Mouse (Mus musculus): ENCODE measurements around the gene Fermt3.
"Not testable (repeated sequence)": the region's sequence is repeated elsewhere in the genome, so short reads cannot be mapped to it uniquely, and the experiment has no call there.

Gene Fermt3

GRCm38 (mm10) chr19:7019191-7019590 is at the start of gene Fermt3:
Gene Fermt3, minus strand, starts transcription at chr19:7019469.
- peak; percentile 81 for DNase-seq (ENCODE audit: low spot score)

- peak; percentile 73 for DNase-seq (ENCODE audit: low spot score)
These were observed 48.9 kb upstream of the Fermt3 start for GRCm38 (mm10) chr19:7068136-7068535.

- DNase-seq (ENCODE audit: low spot score) = no peak
These were observed 48.2 kb upstream of the Fermt3 start for GRCm38 (mm10) chr19:7067344-7068050.

GRCm38 (mm10) chr19:7066828-7067342 is 47.6 kb upstream of the Fermt3 start:
- DNase-seq (ENCODE audit: low spot score) = no peak

GRCm38 (mm10) chr19:7066034-7066827 is 47.0 kb upstream of the Fermt3 start:
- DNase-seq (ENCODE audit: low spot score) = no peak

GRCm38 (mm10) chr19:7064571-7064970 is 45.3 kb upstream of the Fermt3 start:
- DNase-seq (ENCODE audit: low spot score) = peak; percentile 76

GRCm38 (mm10) chr19:7062916-7063315 is 43.6 kb upstream of the Fermt3 start:
- DNase-seq (ENCODE audit: low spot score) = no peak

GRCm38 (mm10) chr19:7062110-7062509 is 42.8 kb upstream of the Fermt3 start:
- no peak for DNase-seq (ENCODE audit: low spot score)

- DNase-seq (ENCODE audit: low spot score) = no peak
These were observed 39.3 kb upstream of the Fermt3 start for GRCm38 (mm10) chr19:7058541-7058940.

- DNase-seq (ENCODE audit: low spot score) = peak; percentile 92
These were observed 38.5 kb upstream of the Fermt3 start for GRCm38 (mm10) chr19:7057722-7058207.

GRCm38 (mm10) chr19:7057126-7057721 is 38.0 kb upstream of the Fermt3 start:
- no peak for DNase-seq (ENCODE audit: low spot score)

- peak; percentile 83 for DNase-seq (ENCODE audit: low spot score)
These were observed 37.2 kb upstream of the Fermt3 start, which contains the start of gene Macrod1 for GRCm38 (mm10) chr19:7056248-7057087. Gene Macrod1, plus strand, starts transcription at chr19:7056810.

GRCm38 (mm10) chr19:7055173-7055572 is 35.9 kb upstream of the Fermt3 start:
- DNase-seq (ENCODE audit: low spot score) = no peak

- no peak for DNase-seq (ENCODE audit: low spot score)
These were observed 35.5 kb upstream of the Fermt3 start for GRCm38 (mm10) chr19:7054772-7055171.

GRCm38 (mm10) chr19:7053382-7053781 is 34.1 kb upstream of the Fermt3 start:
- DNase-seq (ENCODE audit: low spot score) = not testable (repeated sequence)

- DNase-seq (ENCODE audit: low spot score) = no peak
These were observed 25.4 kb upstream of the Fermt3 start for GRCm38 (mm10) chr19:7044706-7045105.

- no peak for DNase-seq (ENCODE audit: low spot score)
These were observed 25.0 kb upstream of the Fermt3 start for GRCm38 (mm10) chr19:7044279-7044678.

GRCm38 (mm10) chr19:7041171-7041570 is 21.9 kb upstream of the Fermt3 start:
- no peak for DNase-seq (ENCODE audit: low spot score)

- no peak for DNase-seq (ENCODE audit: low spot score)
These were observed 21.4 kb upstream of the Fermt3 start for GRCm38 (mm10) chr19:7040637-7041130.

- DNase-seq (ENCODE audit: low spot score) = peak; percentile 100
These were observed 20.8 kb upstream of the Fermt3 start, which contains the start of gene Stip1 for GRCm38 (mm10) chr19:7039841-7040636. Gene Stip1, minus strand, starts transcription at chr19:7039967.

All from lung, postnatal 25 days (tissue).